In the genomic region with DNA sequence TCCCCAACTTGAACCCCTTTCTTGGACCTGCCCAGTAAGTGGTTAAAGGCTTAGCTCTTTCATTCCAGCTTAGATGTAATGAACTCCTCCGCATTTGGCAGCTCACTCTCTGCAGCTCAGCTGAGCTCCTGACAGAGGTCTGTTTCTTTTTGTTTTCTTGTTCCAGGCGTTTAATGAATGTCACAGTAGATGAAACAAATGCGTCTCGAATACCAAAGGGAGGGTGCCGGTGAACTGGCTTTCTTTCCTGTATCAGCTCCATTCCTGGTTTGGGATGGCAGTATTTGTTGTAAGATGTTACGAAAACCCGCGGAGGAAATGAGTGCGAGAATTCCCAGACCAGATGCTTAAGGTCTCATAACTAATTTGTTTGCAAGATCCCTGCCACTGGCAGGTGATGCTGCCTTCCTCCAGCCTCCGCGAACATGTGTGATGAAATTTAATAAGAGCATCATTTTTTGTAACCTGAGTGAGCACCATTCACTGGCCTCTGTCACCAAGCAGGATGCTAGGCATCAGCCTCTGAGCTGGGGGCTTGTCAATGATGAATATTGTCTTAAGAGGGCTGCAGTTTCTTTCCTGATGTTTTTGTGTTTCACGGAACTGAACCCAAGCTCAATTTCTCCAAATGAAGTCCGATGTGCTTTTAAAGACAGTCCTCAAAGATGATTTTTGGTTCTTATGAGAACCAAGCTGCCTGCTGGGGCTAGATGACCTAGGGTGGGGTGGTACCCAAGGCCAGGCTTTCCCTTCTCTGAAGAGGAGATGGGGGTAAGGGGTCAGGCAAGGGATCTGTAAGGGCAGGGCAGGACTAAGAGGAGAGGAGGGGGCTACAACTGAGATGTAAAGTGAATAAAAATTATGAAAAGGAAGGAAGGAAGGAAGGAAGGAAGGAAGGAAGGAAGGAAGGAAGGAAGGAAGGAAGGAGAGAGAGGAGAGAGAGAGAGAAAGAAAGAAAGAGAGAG, we compare ENCODE assay signal across 10 mouse cellular contexts.
DNase-seq lines count a peak whose midpoint lies in the region; ATAC-seq and TF ChIP-seq lines count a peak whose summit lies in the region.
"Had no signal": no experiment of that assay in that cellular context is flagged by ENCODE, and none has a peak within 500 bp of the region (broad histone marks: within the 10 kb centered on the region; RNA-seq: fewer than 3 reads in every experiment).

No protein-coding gene starts in this region.

- no peaks in the 10 kb centered on the region for H3K9me3 ChIP-seq in embryonic facial prominence, embryonic 11.5 days (replicated peaks; ENCODE audit: control insufficient read depth, low read length)
- no peaks in the 10 kb centered on the region for H3K9me3 ChIP-seq in embryonic facial prominence, embryonic 10.5 days
- H3K9me3 ChIP-seq in hindbrain, embryonic 14.5 days (ENCODE audit: control insufficient read depth, low read length) = no peaks in the 10 kb centered on the region
- no peaks in the 10 kb centered on the region for H3K9me3 ChIP-seq in midbrain, embryonic 13.5 days

- no peak for ATAC-seq in embryonic facial prominence, embryonic 11.5 days (replicated peaks; ENCODE audit: insufficient number of reproducible peaks, low FRiP score, low TSS enrichment, low read depth)
- ATAC-seq in hindbrain, embryonic 14.5 days (ENCODE audit: low FRiP score) = peak; percentile 55; the same call in 1 of the 2 replicates
- ATAC-seq in midbrain, embryonic 13.5 days = peak; percentile 58; the same call in 1 of the 2 replicates

- no peak for TF ChIP-seq POLR2A in brain, embryonic 14.5 days (IDR thresholded peaks at IDR 0.05; ENCODE audit: borderline replicate concordance, extremely low read depth, insufficient read depth, insufficient read length, poor library complexity, severe bottlenecking)

- DNase-seq in embryonic facial prominence, embryonic 11.5 days (ENCODE audit: low spot score) = peak; percentile 8
- DNase-seq in embryonic facial prominence, embryonic 10.5 days (ENCODE audit: low spot score) = no peak
- peak; percentile 88 for DNase-seq in brain, embryonic 14.5 days (ENCODE audit: low read depth)
- DNase-seq in hindbrain, embryonic 14.5 days (ENCODE audit: low spot score) = peak; percentile 54
- no peak for DNase-seq in adrenal gland, adult 8-10 months
- DNase-seq in ovary, adult 18-20 months (ENCODE audit: low spot score) = no peak
- no peak for DNase-seq in cerebellum, postnatal 25 days
- DNase-seq: cerebellum, adult 11-12 months; lung, postnatal 36 days had no signal

- no peak overlapping the region for H3K27ac ChIP-seq in embryonic facial prominence, embryonic 11.5 days (replicated peaks; ENCODE audit: low read depth, low read length)
- H3K27ac ChIP-seq in embryonic facial prominence, embryonic 10.5 days (replicated peaks) = no peak overlapping the region
- H3K27ac ChIP-seq in hindbrain, embryonic 14.5 days = peak overlapping the region; percentile 67
- no peak overlapping the region for H3K27ac ChIP-seq in midbrain, embryonic 13.5 days

- no peaks in the 10 kb centered on the region for H3K36me3 ChIP-seq in embryonic facial prominence, embryonic 11.5 days (replicated peaks; ENCODE audit: control insufficient read depth, insufficient read depth, low read depth, low read length)
- no peaks in the 10 kb centered on the region for H3K36me3 ChIP-seq in embryonic facial prominence, embryonic 10.5 days (replicated peaks)
- H3K36me3 ChIP-seq in hindbrain, embryonic 14.5 days (replicated peaks; ENCODE audit: control insufficient read depth, insufficient read depth) = no peaks in the 10 kb centered on the region
- no peaks in the 10 kb centered on the region for H3K36me3 ChIP-seq in midbrain, embryonic 13.5 days

- H3K4me1 ChIP-seq in embryonic facial prominence, embryonic 11.5 days (ENCODE audit: control insufficient read depth, insufficient read depth, low read length) = no peaks in the 10 kb centered on the region
- peaks cover 7% of the 10 kb centered on the region; the same call in 1 of the 2 replicates for H3K4me1 ChIP-seq in embryonic facial prominence, embryonic 10.5 days
- H3K4me1 ChIP-seq in hindbrain, embryonic 14.5 days (replicated peaks; ENCODE audit: control insufficient read depth, insufficient read depth, low read length) = peaks cover 11% of the 10 kb centered on the region
- peaks cover 15% of the 10 kb centered on the region for H3K4me1 ChIP-seq in midbrain, embryonic 13.5 days (replicated peaks)

- H3K4me2 ChIP-seq in embryonic facial prominence, embryonic 11.5 days (ENCODE audit: low read depth, low read length) = no peak overlapping the region
- H3K4me2 ChIP-seq in hindbrain, embryonic 14.5 days (replicated peaks) = peak overlapping the region; percentile 40
- peak overlapping the region; percentile 28 for H3K4me2 ChIP-seq in midbrain, embryonic 13.5 days (replicated peaks)

- no peak overlapping the region for H3K9ac ChIP-seq in embryonic facial prominence, embryonic 11.5 days (replicated peaks; ENCODE audit: low read length)
- 0 out of 2 replicates have a peak overlapping the region, but pooled peaks have one; percentile 28 for H3K9ac ChIP-seq in hindbrain, embryonic 14.5 days
- H3K9ac ChIP-seq in midbrain, embryonic 13.5 days (replicated peaks) = no peak overlapping the region

- WGBS in embryonic facial prominence, embryonic 11.5 days = 34% methylated on average over 13 of the region's 13 CpGs
- WGBS in embryonic facial prominence, embryonic 10.5 days = 33% methylated on average over 13 of the region's 13 CpGs
- WGBS in hindbrain, embryonic 14.5 days = 30% methylated on average over 13 of the region's 13 CpGs
- 32% methylated on average over 13 of the region's 13 CpGs for WGBS in midbrain, embryonic 13.5 days

- TF ChIP-seq CTCF in brain, embryonic 14.5 days (IDR thresholded peaks at IDR 0.05; ENCODE audit: borderline replicate concordance, extremely low read depth, insufficient read depth, insufficient read length) = no peak

- H3K27me3 ChIP-seq in embryonic facial prominence, embryonic 11.5 days (ENCODE audit: control insufficient read depth, insufficient read depth, low read length) = no peaks in the 10 kb centered on the region
- H3K27me3 ChIP-seq in embryonic facial prominence, embryonic 10.5 days (replicated peaks; ENCODE audit: low read depth, poor library complexity, severe bottlenecking) = no peaks in the 10 kb centered on the region
- H3K27me3 ChIP-seq in hindbrain, embryonic 14.5 days (ENCODE audit: control insufficient read depth, insufficient read depth, low read length) = 0 out of 2 replicates have a peak, but pooled peaks cover 6% of the 10 kb centered on the region
- no peaks in the 10 kb centered on the region for H3K27me3 ChIP-seq in midbrain, embryonic 13.5 days

- H3K4me3 ChIP-seq in embryonic facial prominence, embryonic 11.5 days (ENCODE audit: low read depth, low read length) = no peak overlapping the region
- H3K4me3 ChIP-seq in embryonic facial prominence, embryonic 10.5 days = no peak overlapping the region
- H3K4me3 ChIP-seq in hindbrain, embryonic 14.5 days (replicated peaks; ENCODE audit: low read length) = no peak overlapping the region
- H3K4me3 ChIP-seq in midbrain, embryonic 13.5 days (replicated peaks) = no peak overlapping the region

Comparison
In these comparisons a context has a peak if more than half of its experiments do, and no peak if none do; other contexts are left out.
1. DNase-seq: peak in embryonic facial prominence, embryonic 11.5 days (single experiment), brain, embryonic 14.5 days (single experiment) and hindbrain, embryonic 14.5 days (single experiment); none in embryonic facial prominence, embryonic 10.5 days (single experiment), adrenal gland, adult 8-10 months (single experiment), ovary, adult 18-20 months (single experiment) and cerebellum, postnatal 25 days (0 of 2).